Mouse (Mus musculus): ENCODE data around the gene Rapgef4. TPM values are rescaled to one million over a fixed set of nuclear protein-coding genes. Genes with fewer than 3 reads are reported as not detected.
"Not testable (repeated sequence)": the region's sequence is repeated elsewhere in the genome, so short reads cannot be mapped to it uniquely, and the experiment has no call there.

The Rapgef4 gene
- total RNA-seq, 2 experiments from 2014 or later, result 1.2 to 4.2 TPM

DNA sequence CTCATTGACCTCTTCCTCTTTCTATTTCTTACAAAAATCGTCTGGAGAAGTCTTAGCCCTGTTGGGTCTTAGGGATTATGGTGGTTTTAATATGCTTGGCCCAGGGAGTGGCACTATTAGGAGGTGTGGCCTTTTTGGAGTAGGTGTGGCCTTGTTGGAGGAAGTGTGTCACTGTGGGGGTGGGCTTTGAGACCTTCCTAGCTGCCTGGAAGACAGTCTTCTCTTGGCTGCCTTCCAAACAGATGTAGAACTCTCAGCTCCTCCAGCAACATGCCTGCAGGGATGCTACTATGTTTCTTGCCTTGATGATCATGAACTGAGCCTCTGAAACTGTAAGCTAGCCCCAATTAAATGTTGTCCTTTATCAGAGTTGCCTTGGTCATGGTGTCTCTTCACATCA is 92.1 kb downstream of the Rapgef4 start:
- DNase-seq (ENCODE audit: low spot score), result not testable (repeated sequence)

DNA sequence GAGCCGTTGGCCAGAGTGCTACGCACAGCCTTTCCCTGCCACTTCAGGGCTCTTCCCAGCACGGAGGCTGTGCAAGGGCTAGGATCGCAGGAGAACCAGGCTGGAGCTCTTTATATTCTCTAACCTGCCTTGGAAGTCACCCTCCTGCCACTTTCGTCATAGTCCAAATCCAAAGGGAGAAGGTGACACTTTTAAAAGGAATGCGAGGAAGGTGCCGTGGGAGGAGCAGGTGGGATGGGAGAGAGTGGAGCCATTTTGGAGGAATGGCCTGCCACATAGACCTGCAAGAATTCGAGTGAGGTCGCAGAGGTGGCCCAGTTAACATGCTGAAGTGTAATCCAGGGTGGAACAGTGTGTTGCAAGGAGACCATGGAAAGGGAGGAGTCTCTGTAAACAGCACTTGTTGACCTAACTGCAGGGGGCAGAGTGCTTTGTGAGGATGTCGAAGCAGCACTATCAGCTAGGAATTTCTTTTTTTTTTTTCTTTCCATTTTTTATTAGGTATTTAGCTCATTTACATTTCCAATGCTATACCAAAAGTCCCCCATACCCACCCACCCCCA is 94.0 kb downstream of the Rapgef4 start:
- DNase-seq (ENCODE audit: low spot score), result no peak

DNA sequence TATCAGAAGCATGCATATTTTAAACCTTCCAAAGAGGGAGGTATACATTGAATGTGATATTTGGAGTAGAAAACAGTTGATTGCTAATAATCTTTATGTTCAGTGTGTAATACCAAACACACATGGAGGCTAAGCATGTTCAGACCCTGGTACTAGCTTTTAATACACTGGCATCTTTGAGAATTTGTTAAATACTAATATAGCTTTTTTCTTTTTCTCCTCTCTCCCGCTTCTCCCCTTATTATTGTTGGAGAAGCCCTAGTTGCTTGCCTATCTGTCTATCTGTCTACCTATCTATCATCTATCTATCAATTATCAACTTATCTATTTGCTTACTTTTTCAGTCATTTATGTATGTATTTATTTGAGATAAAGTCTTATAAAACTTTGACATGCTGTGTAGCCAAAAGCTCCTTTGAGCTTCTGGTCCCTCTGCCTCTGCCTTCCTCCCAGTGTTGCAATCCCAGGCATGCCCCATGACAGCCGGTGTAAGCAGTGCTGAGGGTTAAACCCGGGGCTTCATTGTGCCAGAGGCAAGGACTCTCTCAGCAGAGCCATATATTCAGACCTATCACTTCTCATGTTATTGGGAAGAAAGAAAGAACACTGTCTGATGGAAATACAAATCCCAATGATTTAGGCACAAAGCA is 96.6 kb downstream of the Rapgef4 start:
- no peak for DNase-seq (ENCODE audit: low spot score)

DNA sequence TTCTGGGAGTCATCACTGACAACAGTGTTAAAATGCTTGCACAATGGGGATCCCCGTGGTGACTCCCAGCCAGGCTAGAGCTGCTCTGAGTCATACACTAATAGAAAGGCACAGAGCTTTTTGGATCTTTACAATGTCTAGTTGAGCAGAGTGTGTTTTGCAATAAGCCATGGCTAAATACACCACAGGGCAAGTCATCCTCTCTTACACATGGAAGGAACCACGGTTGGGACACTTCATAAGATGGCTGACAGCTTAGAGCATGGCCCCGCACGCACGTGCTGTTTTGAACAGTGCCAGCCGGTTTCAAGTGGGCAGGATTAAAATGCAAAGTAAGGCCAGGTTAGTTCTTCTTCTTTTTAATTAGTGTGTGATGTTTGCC is 97.1 kb downstream of the Rapgef4 start:
- no peak for DNase-seq (ENCODE audit: low spot score)

DNA sequence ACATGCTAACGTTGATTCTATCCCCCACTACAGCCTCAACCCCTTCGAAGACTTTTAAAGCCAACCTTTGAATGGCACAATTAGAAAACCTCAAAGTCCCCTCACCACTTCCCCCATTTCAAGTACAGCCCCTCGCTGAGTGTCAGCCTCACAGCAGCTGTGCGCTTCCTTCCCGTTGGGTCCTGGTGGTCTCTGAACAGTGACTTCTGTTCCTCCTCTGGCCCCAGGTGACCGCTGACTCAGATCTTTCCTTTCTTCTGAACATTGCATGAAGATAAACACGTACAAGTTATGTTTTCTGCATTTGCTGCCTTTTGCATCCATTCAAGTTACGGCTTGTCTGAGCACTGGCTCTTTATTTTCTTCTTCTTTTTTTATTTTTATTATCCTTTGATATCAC is 98.1 kb downstream of the Rapgef4 start:
- no peak for DNase-seq (ENCODE audit: low spot score)

DNA sequence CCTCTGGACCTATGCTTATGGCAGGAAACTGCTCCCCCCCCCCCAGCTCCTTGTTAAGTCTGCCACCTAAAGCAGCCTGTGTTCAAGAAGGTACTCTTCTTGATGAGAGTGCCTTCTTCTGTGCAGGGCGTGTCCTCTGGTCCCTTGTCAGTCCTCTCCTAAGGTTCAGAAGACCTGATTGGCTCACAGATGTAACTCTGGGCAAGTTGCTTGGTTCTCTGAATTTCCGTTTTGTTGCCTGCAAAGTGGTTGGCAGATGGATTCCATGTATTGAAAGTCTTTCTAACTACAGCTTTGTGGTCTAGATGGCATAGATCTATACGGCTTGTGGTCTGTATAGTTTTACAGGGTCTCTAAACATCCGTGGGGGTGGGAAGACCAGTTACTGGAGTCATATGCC is 101.8 kb downstream of the Rapgef4 start:
- DNase-seq (ENCODE audit: low spot score), result no peak

DNA sequence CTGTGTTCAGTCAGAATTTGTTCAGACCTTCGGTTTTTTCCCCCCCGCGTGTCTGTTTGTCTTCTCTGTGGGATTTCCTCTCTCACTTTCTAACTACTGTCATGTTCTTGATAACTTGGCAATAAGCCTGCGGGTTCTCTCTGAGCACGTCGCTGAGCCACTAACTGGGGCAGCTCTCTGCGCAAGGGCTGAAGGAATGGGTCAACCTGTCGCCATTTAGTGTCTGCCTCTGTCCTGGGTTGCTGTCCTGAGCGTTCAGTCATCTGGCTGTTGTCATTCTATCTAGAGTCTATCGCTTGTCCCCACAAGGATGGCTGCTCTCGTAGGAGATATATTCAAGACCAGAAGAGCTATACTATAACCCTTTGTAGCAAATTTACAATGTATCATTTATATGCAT is 107.8 kb downstream of the Rapgef4 start:
- DNase-seq (ENCODE audit: low spot score), result no peak

DNA sequence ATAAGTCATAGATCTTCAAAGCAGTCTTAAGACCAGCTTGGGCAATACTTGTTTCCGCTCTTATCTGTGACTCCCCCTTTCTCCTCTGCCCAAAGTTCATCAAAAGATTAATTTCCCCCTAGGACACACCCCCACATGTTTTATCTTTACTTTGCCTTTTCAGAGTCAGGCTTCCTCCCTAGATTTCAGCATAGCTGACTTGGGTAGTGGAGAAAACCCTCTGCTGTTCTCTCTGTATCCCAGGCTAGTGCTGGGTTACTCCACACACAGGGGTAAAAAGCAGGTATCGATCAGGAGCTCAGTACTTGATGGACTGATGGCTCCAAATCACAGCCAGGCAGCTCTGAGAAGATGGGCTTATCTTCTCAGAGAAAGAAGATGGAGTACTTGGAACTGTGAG is 109.0 kb downstream of the Rapgef4 start:
- no peak for DNase-seq (ENCODE audit: low spot score)

DNA sequence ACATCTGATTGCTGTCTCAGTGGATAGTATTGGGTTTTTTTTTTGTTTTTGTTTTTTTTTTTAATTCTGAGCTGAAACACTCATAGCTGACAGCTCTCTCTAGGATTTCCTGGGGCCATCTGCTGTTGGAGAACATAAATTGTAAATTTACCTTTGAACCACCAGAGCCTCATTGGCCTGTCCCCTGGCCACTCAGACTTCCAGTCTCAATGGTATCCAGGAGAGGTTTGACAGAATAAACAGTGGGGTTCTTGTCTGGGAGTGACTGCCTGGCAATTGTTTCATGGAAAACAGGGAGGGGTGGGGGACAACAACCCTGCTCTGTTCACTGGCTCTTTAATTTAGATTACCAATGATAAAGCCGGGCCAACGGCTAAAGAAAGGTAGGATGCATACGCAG is 111.0 kb downstream of the Rapgef4 start:
- DNase-seq (ENCODE audit: low spot score), result no peak

DNA sequence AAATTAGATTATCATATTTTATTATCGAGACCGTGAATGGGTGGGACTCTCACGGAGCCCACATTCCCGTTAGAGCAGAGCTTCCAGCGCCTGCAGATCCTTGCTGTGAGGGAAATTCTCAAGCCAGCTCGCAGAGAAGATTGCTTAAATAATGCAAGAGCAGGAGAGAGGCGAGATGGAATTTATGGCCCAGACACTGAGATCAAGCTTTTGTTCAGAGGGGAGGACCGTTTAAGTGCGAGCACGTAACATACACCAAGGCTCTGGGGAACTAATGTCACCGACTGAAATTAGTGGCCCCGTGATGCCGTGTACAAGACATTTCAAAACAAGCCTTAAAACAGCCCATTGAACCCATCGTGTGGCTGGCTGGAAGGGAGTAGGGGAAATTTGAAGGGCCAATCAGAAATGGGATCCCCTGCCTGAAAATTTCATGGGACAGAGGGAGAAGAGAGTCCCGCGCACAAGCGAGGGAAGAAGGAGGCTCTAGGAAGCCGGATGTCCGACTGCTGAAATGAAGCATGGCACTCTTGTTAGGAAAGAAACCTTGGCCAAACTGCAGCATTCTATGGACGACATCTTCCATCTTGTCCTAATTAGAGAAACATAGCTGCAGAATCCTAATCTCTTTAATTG is 112.5 kb downstream of the Rapgef4 start:
- DNase-seq (ENCODE audit: low spot score), result no peak

DNA sequence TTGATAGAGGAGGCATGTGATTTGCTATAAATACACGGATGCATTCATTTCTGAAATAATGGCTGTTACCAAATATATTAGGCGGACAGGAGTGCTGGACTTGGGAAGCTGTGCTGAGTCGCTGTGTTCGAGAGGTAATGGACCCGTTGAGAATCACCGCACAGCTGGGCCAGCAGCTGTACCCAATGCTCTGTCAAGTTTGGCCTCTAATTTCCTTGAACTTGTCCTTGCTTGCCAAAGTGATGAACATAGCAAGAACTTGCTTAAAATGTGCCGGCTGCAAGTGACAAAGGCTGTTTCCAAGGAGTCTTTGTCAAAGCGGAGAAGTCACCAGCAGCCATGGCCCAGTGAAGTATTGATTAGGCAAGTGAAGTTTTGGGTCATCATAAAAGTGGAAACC is 113.0 kb downstream of the Rapgef4 start:
- no peak for DNase-seq (ENCODE audit: low spot score)

DNA sequence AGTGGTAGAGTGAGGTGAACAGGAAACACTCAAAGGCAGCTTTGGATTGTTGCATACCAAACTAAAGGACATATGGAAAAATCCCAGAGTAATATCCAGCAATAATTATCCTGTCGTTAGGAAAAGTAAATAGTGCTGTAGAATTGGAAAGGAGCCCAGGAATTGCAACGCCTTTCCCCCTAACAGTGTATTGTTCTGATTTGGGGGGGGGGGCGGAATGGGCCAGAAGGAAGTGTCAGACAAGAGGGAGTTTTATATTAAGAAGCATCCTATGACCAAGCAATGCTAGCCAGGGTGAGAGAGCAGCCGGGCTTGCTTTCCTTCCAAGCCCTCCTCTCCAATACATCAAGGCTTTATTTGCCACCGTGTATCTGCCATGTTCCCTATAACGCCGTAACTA is 113.4 kb downstream of the Rapgef4 start:
- no peak for DNase-seq (ENCODE audit: low spot score)

DNA sequence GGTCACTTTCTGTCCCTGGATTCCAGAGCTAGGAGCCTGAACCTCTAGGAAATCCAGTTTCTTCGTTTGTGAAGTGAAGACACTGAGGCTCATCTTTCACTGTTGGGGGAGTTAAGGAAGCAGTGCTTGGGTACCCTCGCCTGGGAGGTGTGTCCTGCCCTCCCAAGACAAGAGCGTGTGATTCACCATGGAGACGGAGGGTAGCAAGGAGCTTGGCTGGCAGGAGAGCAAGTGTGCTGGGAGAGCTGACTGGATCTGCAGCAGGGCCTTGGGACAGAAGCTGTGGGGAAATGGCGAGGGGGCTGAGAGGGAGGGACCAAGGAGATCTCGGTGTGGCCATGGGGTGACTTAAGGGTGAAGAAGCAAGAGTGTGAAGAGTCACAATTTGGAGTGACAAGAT is 114.0 kb downstream of the Rapgef4 start:
- DNase-seq (ENCODE audit: low spot score), result no peak

DNA sequence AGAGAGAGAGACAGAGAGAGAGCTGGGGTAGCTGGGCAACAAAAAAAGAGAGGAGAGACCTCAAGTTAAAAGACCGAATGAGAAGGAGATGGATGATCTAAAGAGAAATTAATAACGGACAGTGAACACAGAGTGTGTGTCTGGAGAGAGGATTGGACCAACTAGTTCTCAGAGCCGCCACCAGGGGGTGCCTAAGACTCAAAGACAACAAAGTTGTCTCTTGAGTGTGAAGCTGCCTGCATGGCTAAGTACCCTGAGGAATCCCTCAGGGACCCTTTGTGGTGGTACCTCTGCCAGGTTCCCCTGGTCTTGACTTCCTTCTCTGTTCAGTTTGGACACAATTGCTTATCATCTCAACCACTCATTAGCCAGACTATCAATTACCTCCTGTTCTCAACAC is 115.3 kb downstream of the Rapgef4 start:
- DNase-seq (ENCODE audit: low spot score), result peak; percentile 25

DNA sequence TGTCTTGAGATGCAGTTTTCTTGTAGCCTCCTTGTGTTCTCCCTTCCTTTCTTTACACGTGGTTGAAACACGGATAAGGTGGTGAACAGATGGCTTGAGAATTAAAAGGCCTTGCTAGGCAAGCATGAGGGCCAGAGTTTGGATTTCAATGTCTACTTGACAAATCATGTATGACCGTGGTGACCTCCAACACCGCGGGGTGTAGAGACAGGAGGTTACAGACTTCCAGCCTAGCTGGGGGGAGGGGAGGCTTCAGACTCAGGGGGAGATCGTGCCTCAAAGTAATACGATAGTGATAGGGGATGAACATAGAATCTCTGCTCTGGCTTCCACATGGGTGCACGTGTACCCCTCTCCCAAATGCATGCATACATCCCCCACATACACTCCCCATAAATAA is 117.3 kb downstream of the Rapgef4 start:
- no peak for DNase-seq (ENCODE audit: low spot score)

DNA sequence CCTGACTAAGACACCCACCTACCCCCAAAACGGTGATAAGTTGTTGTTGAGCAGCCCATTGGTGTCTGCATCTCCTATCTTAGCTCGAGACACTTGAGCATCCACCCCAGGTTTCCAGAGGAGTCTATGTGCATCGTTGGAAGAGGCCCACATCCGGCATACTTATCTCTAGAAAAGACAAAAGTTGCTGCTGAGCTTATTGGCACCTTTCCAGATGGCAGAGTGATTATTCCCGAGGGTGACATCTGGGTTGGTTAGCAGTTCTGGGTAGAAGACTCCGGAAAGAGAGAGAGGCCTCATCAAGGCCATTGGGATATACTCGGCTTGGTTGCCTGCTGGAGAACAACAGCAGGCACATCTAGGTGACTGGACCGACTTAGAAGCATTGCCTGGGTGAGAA is 123.6 kb downstream of the Rapgef4 start:
- no peak for DNase-seq (ENCODE audit: low spot score)

DNA sequence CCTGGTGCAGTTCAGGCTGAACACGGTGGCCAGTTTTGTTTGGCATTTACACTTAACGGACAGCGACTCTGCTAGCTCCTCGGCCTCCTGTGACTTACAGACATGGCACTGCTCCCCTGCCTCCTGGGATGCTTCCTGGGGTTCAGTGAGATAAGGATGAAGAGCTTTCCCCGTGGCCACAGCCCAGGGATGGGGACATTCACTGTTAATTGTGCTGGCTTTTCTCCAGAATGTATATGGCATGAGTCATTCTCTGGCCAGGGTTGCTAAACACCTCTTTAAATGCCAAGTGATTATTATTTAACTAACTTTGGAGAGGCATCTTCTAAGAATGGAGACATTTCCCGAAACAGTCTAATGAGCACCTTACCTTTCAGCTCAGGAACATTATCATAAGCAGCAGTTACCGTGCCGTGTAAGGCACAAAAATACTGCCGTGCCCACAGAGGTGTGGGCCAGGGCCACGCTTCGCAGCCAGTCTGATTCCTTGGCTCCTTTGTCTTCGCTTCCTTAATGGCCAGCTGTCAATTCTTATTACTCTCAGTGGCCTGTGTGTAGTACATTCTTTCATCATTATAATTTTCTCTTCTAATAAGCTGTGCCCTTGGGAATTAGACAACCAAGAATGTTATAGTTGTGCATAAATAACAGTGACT is 126.6 kb downstream of the Rapgef4 start:
- DNase-seq (ENCODE audit: low spot score), result no peak

DNA sequence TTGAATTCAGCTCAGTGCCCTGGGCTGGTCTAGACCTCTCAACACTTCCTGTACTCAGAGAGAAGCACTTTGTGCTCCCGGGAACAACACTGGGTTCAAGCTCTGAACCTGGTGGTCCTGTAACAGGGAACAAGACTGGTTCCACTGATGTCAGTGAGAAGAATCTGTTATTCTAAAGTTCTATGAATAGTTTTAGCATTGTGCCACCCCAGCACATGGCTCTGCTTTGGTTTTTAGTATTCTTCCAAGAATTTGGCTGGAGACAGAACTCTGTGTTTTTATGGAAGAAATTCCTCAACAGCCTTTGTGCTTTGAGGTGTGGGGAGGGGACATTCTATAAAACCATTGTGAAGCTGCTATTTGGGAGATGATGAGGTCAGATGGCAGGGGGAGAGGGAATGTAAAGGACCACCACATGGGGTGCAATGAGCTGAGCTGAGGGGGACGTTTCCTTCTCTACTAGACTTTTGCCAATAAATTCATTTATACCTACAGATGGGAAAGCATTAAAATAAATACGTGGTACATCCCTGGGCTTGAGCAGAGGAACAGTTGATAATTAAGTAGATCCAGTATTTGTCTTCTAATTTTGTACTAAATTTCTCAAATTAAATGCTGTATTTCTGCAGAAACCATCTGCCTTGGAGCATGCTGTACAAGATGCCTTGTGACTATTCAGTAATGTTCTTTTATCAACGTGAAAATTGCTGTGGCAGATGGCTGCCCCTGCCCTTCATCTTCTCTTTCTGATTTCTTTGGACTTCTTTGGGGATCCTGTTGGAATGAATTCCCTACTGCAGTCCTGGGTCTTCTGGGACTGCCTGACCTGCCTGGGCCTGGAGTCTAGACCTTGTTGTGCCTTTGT is 127.6 kb downstream of the Rapgef4 start:
- DNase-seq (ENCODE audit: low spot score), result no peak

DNA sequence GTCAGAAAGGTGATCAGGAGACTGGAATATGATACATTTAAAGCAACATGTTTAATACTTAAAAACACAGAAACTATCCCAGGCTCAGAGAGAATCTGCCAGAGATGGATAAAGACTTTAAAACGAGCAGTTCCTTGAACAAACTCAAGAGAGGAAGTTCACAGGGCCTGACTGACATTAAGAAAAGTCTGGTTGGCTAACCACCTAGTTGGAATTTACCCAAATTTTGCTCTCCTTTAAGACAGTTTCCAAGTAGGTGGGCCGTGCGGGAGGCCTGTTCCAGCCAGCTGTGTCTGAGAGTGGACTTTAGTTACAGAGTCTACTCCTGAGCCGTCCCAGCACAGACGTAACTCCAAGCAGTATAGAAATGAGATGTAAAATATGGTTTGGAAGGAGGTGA is 129.4 kb downstream of the Rapgef4 start:
- no peak for DNase-seq (ENCODE audit: low spot score)

DNA sequence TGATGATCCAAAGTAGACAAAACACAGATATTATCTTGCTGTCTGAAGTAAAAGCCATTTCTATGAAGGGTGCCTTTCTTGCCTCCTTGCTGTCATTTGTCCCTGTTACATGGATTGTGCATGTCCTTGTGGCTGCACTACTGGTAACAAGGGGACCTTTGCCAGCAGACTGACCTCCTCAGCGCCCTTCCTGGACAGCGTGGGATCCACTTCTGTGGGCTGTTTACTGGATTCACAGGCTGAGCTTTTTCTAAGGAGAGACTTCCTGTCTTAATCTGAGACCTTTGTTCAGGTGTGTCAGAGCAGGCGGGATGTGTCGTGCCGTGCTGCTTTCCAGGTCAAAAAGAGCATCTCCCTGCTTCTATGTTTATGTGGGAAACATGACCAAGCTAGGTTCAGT is 132.7 kb downstream of the Rapgef4 start:
- DNase-seq (ENCODE audit: low spot score), result no peak

DNA sequence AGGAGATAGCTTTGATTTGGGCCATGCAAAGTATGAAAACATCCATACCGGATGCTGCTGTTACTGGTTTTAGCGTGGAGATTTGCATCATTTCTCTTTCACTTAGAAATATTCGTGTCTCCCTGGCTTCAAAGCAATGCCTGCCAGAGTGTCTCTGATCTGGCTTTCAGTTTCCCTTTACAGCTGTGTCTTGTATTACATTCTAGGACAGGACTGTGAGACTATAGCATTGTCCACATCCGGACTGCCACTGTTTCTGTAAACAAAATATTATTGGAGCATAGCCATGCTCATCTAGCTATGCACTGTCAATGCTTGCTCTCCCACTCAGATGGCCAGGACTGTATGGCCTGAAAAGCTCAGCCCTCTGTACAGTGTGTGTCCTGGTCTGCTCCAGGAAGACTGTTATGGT is 133.1 kb downstream of the Rapgef4 start:
- no peak for DNase-seq (ENCODE audit: low spot score)

DNA sequence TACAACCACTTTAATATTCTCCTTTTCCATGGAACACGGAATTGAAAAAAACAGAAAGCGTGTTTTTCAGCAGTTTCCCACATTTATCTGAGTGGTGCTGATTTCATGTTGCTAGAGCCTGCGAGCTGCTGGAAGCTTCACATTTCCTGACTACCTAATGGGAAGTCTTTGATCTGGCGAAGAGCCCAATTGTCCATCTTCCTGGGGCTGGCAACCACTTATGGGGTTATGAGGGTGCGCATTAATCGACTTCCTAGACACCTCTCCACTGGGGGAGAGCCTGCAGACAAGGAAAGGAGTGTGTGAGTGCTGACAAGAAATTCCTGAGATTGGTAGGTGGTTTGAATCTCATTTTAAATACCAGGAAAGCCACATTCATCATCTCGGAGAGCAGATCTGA is 135.1 kb downstream of the Rapgef4 start:
- DNase-seq (ENCODE audit: low spot score), result no peak
